Mouse (Mus musculus): Measurements from ENCODE around the gene Snx32. TPM values are rescaled to one million over a fixed set of nuclear protein-coding genes. Genes with fewer than 3 reads are reported as not detected.

Gene Snx32
- polyA plus RNA-seq, 1 experiment from 2014 or later, result 6.4 TPM

DNA sequence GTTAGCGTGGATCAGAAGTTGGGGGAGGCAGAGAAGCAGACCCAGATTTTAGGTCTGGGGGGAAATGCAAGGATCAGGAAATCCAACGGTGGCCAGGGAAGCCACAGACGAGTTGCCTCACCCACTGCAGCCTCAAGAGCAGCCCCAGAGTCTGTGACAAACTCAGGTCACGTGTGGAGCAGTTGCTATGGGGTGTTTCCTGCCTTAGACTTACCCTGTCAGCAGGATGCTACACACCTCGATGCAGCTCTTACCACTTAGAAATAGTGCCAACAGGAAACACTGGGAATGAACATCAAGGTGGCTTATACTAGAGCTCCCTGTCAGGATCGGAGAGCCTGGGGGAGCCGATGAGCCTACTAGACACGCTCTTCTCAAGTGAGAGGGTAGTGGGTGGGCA, 22.2 kb upstream of the Snx32 start:
- Histone ChIP-seq H3K4me2 (no peak overlapping the region), H3K36me3 (no peaks in the 10 kb centered on the region), H3K27me3 (peaks cover 12% of the 10 kb centered on the region; the same call in 1 of the 2 replicates), H3K9ac (no peak overlapping the region), H3K4me3 (replicated peaks) (no peak overlapping the region), H3K4me1 (replicated peaks) (peaks cover 7% of the 10 kb centered on the region), H3K27ac (no peak overlapping the region), H3K9me3 (replicated peaks) (no peaks in the 10 kb centered on the region)
- no peak for DNase-seq
- WGBS (ENCODE audit: insufficient replicate concordance), result 52% methylated on average over 8 of the region's 8 CpGs
- ATAC-seq (ENCODE audit: low read depth), result no peak

DNA sequence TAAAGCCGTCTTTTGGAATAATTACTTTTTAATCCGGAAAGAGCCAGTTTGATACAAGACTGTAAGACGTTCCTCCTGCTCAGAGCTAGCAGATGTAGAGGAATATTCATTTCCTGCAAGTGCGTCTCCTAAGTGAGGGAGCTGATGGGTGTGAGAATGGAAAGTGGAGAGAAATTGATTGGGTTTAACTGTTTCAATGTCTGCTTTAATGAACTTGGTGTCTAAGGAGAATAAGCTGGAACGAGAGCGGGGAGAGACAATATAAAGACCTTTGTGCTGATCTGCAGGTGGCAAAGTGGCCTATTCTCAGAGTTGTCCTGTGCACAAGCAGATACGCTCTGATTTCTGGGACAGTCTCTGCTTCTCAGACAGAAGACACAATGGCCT, 19.8 kb upstream of the Snx32 start:
- WGBS (ENCODE audit: insufficient replicate concordance), result 68% methylated on average over 7 of the region's 7 CpGs
- Histone ChIP-seq H3K4me2 (no peak overlapping the region), H3K9ac (no peak overlapping the region), H3K9me3 (replicated peaks) (no peaks in the 10 kb centered on the region), H3K27me3 (peaks cover 12% of the 10 kb centered on the region; the same call in 1 of the 2 replicates), H3K36me3 (no peaks in the 10 kb centered on the region), H3K27ac (no peak overlapping the region), H3K4me3 (replicated peaks) (no peak overlapping the region), H3K4me1 (replicated peaks) (peaks cover 7% of the 10 kb centered on the region)
- ATAC-seq (ENCODE audit: low read depth) (no peak), DNase-seq (no peak)

DNA sequence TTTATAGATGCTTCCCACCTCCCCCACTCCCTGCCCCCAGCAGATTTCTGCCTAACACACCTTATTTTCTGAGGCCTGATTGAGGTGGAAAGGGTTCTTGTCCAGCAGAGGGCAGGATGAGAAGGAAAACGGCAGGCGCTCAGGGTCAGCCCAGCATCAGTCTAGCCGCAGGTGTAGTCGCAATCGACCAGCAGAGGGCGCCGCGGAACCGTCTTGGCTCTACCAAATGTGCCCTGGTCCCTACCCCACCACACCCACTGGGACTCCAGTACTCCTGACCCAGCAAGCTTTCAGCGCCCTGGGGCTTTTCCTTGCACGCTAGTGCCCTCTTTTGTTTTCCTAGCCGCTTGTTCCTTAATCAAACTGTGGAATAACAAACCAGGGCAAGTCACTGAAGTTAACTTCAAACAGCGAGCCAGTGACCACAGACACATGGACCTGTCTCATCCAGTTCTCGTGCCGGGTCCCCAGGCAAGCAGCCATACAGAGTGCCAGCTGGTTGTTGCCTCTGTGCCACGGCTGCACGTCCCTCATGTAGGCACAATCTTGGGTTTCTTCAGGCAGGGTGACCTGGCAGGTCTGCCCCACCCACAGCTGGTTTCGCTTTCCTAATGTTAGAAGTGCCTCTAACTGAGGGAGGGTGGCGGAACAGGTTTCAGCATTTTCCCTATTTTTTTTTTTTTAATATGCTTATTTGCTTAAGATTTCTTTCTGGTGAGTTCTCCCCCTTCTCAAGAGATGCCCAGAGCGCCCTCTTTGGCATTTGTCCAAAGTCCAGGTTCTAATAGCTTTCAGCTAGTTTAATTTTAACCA, 19.2 kb upstream of the Snx32 start:
- 23% methylated on average over 20 of the region's 20 CpGs for WGBS (ENCODE audit: insufficient replicate concordance)
- no peaks in the 10 kb centered on the region for H3K9me3 ChIP-seq (replicated peaks)
- H3K27ac ChIP-seq, result no peak overlapping the region
- H3K4me2 ChIP-seq, result peak overlapping the region; percentile 51
- peak overlapping the region; percentile 14; the same call in 1 of the 2 replicates for H3K9ac ChIP-seq
- H3K4me3 ChIP-seq (replicated peaks), result peak overlapping the region; percentile 18
- no peaks in the 10 kb centered on the region for H3K36me3 ChIP-seq
- peak; percentile 86 for DNase-seq
- peak; percentile 98 for ATAC-seq (ENCODE audit: low read depth)
- peaks cover 7% of the 10 kb centered on the region for H3K4me1 ChIP-seq (replicated peaks)
- H3K27me3 ChIP-seq, result peaks cover 12% of the 10 kb centered on the region; the same call in 1 of the 2 replicates

DNA sequence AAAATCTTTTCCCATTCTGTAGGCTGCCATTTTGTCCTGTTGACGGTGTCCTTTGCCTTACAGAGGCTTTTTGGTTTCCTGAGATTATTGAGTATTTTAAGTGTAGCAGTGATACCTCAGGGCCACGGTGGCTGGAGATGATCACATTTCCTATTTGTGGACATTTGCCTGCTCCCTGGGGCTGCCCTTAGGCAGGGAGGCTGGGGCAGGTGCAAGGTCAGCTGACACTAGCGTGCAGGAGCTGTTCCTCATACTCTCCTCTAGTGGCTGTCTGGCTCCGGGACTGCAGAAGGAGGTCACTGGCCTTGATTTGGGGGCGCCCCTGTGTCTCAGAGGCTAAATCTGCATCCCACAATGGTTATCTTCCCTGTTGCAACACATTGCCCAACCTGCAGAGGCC, 14.9 kb upstream of the Snx32 start:
- H3K27ac ChIP-seq, result no peak overlapping the region
- no peak for ATAC-seq (ENCODE audit: low read depth)
- H3K4me3 ChIP-seq (replicated peaks), result no peak overlapping the region
- H3K9me3 ChIP-seq (replicated peaks), result no peaks in the 10 kb centered on the region
- WGBS (ENCODE audit: insufficient replicate concordance), result 67% methylated on average over 5 of the region's 5 CpGs
- peaks cover 7% of the 10 kb centered on the region for H3K4me1 ChIP-seq (replicated peaks)
- no peak for DNase-seq
- H3K4me2 ChIP-seq, result no peak overlapping the region
- no peaks in the 10 kb centered on the region for H3K36me3 ChIP-seq
- H3K9ac ChIP-seq, result no peak overlapping the region
- H3K27me3 ChIP-seq, result no peaks in the 10 kb centered on the region

DNA sequence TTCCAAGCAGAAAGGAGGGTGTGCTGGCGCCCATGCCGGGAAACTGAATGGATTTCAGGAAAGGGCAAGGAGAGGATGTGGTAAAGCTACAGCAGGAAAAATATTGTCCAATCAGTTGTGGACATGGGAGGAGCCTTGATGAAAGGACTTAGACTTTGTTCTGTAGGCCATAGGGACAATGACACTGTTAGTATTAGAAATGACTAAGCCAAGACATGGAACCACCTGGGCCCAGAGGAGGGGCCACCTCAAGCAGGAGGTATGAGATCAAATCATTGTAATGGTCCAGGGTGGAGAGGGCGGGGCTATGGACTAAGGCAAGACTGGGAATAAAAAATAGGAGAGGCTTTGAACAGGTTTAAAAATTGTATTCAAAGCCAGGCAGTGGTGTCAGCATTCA, 8.4 kb upstream of the Snx32 start:
- Histone ChIP-seq H3K27ac (no peak overlapping the region), H3K9ac (no peak overlapping the region), H3K4me3 (replicated peaks) (no peak overlapping the region), H3K27me3 (no peaks in the 10 kb centered on the region), H3K4me2 (no peak overlapping the region), H3K36me3 (no peaks in the 10 kb centered on the region), H3K4me1 (replicated peaks) (no peaks in the 10 kb centered on the region), H3K9me3 (replicated peaks) (no peaks in the 10 kb centered on the region)
- WGBS (ENCODE audit: insufficient replicate concordance), result 72% methylated on average over 3 of the region's 3 CpGs
- DNase-seq (no peak), ATAC-seq (ENCODE audit: low read depth) (no peak)

DNA sequence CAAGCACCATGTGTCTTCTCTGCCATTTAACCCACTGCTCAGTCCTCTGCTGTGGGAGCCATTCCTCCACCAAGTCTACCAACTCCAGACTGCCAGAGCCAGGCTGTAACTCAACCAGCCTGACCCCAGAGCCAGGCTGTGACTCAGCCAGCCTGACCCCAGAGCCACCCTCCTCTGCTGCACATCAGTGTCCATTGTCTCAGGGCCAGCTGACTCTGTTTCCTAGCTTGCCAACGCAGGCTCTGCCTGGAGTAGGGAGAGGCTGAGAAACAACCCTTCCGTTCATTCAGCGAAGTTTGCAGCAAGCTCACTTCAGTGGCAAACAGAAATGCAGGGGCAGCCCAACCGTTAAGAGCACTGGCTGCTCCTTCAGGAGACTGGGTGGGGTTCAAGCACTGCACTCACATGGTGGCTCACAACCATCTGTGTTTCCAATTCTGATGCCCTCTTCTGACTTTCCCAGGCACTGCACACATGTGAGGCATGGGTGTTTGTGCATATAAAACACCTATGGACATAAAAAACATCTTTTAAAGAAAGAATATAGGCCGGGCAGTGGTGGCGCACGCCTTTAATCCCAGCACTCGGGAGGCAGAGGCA, 6.7 kb upstream of the Snx32 start:
- 67% methylated on average over 8 of the region's 8 CpGs for WGBS (ENCODE audit: insufficient replicate concordance)
- ATAC-seq (ENCODE audit: low read depth) (no peak), DNase-seq (no peak)
- no peaks in the 10 kb centered on the region for H3K27me3 ChIP-seq
- no peaks in the 10 kb centered on the region for H3K36me3 ChIP-seq
- no peak overlapping the region for H3K27ac ChIP-seq
- no peaks in the 10 kb centered on the region for H3K9me3 ChIP-seq (replicated peaks)
- H3K4me3 ChIP-seq (replicated peaks), result no peak overlapping the region
- H3K9ac ChIP-seq, result no peak overlapping the region
- peaks cover 11% of the 10 kb centered on the region for H3K4me1 ChIP-seq (replicated peaks)
- no peak overlapping the region for H3K4me2 ChIP-seq

DNA sequence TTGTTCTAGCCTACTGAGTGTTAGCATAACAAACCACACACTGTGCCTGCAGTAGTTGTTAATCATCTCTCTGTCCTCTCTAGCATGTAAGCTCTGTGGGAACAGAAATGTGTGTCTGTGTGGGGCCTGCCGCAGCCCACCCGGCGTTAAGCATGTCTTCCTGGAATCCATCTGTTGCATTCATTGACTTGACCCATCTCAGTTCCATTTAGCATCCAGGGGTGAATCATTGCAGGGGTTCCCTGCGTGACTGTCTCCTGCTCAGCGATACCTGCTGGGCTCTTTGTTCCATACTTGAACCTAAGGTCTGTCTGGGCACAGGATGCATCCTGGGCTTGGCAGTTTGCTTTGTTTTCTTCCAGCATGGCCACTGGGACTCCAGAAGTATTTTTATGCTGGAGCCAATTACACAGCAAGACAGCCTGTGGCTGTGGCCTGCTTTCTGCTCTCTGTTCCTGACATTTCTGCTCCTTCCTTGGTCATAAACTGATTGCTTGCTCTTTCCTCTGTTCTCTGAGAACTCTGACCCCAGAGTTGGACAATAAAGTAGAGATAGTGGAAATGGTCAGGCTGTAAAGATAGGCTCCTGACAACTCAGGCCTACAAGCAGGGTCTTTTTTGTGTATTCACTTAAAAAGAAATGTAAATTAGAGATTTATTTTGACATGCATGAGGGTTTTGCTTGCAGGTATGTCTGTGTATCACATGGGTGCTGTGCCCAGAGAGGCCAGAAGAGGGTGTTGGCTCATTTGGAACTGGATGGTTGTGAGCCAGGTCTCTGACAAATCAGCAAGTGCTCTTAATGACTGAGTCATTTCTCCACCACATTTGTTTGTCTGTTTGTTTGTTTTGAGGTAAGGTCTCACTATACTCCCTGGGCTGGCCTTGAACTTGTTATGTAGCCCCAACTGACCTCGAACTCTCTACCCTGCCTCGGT, 5.8 kb upstream of the Snx32 start:
- no peak overlapping the region for H3K4me2 ChIP-seq
- H3K27me3 ChIP-seq, result no peaks in the 10 kb centered on the region
- ATAC-seq (ENCODE audit: low read depth) (no peak), DNase-seq (no peak)
- H3K27ac ChIP-seq, result no peak overlapping the region
- no peaks in the 10 kb centered on the region for H3K9me3 ChIP-seq (replicated peaks)
- H3K9ac ChIP-seq, result no peak overlapping the region
- WGBS (ENCODE audit: insufficient replicate concordance), result 84% methylated on average over 7 of the region's 7 CpGs
- peaks cover 20% of the 10 kb centered on the region for H3K4me1 ChIP-seq (replicated peaks)
- H3K36me3 ChIP-seq, result no peaks in the 10 kb centered on the region
- H3K4me3 ChIP-seq (replicated peaks), result no peak overlapping the region

DNA sequence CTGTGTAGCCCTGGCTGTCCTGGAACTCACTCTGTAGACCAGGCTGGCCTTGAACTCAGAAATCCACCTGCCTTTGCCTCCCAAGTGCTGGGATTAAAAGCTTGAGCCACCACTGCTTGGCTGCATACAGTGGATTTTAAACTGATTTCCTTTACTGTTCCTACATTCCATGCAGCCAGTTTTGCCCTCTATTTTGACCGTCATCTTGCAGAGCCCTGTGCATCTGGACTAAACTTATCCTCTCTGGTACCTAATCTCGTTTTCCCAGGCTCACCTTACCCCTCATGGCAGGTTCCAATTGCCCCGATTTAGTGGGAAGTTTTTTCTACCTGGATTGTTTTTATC, 2.6 kb upstream of the Snx32 start:
- Histone ChIP-seq H3K27ac (no peak overlapping the region), H3K4me2 (peak overlapping the region; percentile 94; the same call in 1 of the 2 replicates), H3K36me3 (no peaks in the 10 kb centered on the region), H3K9ac (no peak overlapping the region), H3K9me3 (replicated peaks) (no peaks in the 10 kb centered on the region), H3K27me3 (no peaks in the 10 kb centered on the region), H3K4me3 (replicated peaks) (no peak overlapping the region; the same call in 1 of the 2 replicates), H3K4me1 (replicated peaks) (peaks cover 40% of the 10 kb centered on the region)
- DNase-seq, result no peak
- WGBS (ENCODE audit: insufficient replicate concordance), result 45% methylated on average over 3 of the region's 3 CpGs
- ATAC-seq (ENCODE audit: low read depth), result no peak

DNA sequence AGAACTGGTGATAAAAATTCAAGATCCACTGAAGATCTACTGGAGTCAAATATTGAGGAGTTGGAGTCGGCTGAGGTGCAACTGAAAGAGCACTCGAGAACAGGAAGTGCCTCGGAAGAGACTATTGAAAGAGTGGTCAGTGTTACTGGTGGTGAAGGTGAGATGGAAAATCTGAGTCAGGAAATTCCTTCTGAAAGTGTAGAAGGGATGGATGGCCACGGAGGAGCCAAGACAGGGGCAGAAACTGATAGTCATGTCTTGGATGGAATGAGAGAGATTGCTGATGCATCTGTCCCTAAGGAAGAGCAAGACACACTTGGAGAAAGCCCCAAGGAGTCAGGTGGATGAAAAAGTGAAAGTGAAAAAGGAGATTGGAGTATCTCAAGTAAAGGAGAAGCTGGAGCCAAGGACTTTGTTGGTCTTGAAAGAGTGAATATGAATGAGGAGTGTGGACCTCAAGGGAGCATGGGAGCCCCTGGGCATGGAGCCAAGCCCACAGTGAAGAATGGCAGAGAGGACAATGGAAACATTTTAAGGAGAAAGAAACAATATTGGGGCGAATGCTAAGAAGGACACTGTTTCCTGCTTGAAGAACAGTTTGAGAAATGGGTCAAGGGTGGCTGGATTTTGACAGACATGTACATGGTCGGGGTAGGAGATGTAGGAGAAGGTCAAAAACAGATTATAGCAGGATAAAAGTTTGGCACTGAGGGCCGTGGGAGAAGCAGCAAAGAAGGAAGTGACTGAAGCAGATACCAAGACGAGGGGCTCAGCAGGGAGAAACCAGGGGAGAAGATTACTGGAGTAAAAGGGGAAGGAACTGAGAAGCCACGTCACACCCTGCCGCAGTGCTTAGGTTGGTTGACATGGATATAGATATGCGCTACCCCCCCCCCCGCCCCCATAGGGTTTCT, 2.0 kb upstream of the Snx32 start:
- Histone ChIP-seq H3K27me3 (no peaks in the 10 kb centered on the region), H3K4me2 (peak overlapping the region; percentile 94), H3K9me3 (replicated peaks) (no peaks in the 10 kb centered on the region), H3K9ac (peak overlapping the region; percentile 77), H3K27ac (peak overlapping the region; percentile 65), H3K4me3 (replicated peaks) (peak overlapping the region; percentile 8), H3K36me3 (no peaks in the 10 kb centered on the region), H3K4me1 (replicated peaks) (peaks cover 40% of the 10 kb centered on the region)
- ATAC-seq (ENCODE audit: low read depth) (no peak), DNase-seq (no peak)
- WGBS (ENCODE audit: insufficient replicate concordance), result 14% methylated on average over 12 of the region's 12 CpGs

DNA sequence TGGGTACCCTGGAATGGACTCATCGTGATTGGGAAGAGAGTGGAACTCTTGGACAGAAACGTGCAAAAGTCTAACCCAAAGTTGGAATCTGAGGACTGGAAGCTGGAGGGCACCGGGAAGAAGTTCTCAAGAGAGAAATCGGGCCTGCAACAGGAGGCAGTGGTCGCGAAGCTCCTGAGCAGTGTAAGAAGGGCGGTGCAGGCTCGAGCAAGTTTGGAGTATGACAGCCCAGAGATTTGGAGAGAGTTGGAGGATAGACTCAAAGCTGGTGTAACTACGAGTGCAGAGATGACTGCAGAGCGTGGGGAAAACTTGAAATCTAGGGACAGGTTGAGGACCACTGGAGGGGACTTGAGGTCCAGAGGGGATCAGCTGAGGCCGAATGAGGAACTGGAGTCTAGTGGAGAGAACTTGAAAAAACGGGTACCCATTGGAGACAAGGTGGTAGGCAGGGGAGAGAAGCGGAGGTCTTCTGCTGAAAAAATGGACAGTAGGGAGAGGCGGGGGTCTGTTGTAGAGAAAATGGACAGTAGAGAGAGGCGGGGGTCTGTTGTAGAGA, 815 bp upstream of the Snx32 start:
- peak overlapping the region; percentile 66 for H3K4me3 ChIP-seq (replicated peaks)
- ATAC-seq (ENCODE audit: low read depth) (no peak), DNase-seq (no peak)
- no peaks in the 10 kb centered on the region for H3K27me3 ChIP-seq
- peak overlapping the region; percentile 77 for H3K9ac ChIP-seq
- peaks cover 40% of the 10 kb centered on the region for H3K4me1 ChIP-seq (replicated peaks)
- peak overlapping the region; percentile 75 for H3K27ac ChIP-seq
- no peaks in the 10 kb centered on the region for H3K9me3 ChIP-seq (replicated peaks)
- H3K36me3 ChIP-seq, result no peaks in the 10 kb centered on the region
- H3K4me2 ChIP-seq, result peak overlapping the region; percentile 94
- WGBS (ENCODE audit: insufficient replicate concordance), result 23% methylated on average over 15 of the region's 15 CpGs

Measured in liver, embryonic 13.5 days (tissue).